Mouse (Mus musculus) cerebellum, adult 18-20 months (tissue): ENCODE data around the gene Defb29.

ENCODE experiments used
- DNase-seq, 2 experiments: peaks; one replicate each; pipeline ENCODE4 v3.0.0; 2021

Defb29 gene

DNA sequence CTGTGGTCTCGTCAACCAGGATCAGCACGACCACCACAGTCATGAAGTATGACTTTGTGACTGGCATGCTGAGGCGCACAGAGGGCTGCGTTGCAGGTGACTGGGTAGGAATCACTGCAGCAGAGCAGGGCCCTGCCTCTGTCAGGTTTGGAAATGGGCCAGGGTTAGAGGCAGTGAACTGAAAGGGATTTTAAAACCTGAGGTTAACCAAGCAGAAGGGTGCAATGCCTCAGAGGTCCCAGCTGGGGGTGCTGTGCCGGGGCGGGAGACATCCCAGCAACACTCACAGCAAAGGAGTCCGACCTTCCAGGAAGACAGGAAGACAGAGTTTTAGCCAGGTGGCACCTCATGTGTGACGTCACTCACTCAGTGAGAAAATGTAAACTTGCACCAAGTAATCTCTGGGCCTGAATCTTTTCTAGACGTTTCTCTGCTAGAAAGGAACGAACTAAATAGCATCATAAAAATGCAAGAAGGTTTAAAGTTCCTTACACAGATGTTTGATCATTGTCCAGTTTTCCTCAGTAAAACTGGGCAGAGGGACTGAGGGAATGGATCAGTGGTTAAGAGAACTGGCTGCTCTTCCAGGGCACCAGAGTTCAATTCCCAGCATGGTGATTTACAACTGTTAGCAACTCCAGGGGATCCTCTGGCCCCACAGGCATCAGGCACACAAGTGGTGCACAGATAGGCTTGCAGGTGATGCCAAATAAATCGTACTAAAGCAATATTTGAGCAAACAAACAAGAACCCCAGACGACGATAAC, at the start of gene Defb29:
Gene Defb29, minus strand, starts transcription at position 155 of the 767 bp plus-strand sequence.
- no peak for DNase-seq

DNA sequence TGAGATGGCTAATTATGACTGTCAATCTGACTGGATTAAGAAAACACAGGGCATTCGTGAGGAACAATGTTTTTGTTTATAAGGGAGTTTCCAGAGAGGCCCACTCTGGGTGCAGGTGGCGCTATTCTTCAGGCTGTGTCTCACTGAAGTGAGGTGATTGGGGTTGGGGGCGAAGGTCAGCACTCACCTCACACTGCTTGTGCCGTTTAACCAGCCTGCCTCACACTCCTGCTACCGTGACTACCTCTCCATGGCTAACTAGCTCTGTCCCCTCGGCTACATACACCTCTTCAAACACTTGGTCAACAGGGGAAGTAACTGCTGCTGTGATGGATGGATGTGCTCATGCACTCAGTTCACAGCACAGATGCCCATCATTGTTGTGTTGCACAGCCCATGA, 49.1 kb upstream of the Defb29 start:
- no peak for DNase-seq

DNA sequence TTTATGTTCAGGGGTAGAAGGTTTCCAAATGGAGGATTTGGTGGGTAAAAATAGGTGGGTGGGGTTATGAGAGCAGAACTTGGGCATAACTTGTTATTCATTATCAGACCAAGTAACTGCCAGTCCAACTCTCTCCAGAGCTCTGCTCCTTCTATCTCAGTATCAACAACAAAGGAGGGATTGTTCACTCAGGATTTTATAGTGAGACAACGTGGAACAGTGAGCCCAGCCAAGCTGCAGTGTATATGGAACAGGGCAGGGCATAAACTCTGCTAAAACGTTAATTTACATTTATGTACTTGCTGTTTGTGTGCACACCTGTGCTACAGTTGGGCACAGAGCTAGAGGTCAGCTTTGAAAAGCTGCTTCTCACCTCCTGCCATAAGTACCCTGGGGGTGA, 48.6 kb upstream of the Defb29 start:
- no peak for DNase-seq

DNA sequence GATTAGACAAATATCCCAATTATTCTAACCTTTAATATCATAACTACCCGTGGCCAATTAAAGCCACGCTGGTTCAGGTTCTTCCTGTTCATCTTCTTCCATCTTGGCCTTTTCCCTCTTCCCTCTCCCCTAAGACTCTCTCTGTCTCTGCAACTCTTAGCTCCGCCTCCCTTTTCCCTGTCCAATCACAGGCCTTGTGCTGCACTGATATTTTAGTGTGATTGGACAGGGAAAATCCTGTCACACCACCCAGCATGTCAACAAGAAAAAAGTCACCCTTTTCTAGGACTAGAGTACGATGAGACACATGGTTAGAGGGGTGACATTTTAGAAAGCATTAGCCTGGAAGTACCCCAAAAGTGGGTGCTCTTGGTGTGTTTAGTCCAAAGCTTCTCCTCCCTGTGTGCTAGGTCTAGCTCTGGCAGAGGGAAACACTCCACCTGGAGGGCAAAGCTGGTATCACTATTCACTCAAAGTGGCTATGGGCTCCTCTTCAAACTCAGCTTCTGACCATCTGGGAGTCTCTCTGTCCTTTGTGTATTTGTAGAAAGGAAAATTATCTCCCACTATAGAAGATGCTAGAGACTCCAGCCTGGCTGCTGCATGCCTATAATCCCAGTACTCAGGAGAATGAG, 47.1 kb upstream of the Defb29 start:
- peak in 1 of 2 experiments; percentile 6 for DNase-seq

DNA sequence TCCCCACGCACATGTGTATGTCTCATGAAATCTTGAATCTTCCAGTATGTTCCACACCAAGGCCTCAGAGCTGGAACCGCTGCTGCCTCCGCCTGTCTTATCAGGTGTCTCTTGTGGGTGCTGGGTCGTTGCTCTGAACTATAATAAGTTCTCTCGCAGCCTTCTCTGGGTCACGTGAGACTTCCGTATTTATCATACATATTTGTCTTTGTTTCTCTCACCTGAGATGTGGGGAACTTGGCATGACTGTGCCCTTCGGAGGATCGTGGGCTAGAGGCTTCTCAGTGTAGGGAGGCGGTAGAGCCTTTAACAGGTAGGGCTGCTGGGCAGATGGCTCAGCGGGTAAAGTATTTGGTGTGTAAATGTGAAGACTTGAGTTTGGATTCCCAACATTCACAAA, 40.7 kb upstream of the Defb29 start:
- DNase-seq: no peak

DNA sequence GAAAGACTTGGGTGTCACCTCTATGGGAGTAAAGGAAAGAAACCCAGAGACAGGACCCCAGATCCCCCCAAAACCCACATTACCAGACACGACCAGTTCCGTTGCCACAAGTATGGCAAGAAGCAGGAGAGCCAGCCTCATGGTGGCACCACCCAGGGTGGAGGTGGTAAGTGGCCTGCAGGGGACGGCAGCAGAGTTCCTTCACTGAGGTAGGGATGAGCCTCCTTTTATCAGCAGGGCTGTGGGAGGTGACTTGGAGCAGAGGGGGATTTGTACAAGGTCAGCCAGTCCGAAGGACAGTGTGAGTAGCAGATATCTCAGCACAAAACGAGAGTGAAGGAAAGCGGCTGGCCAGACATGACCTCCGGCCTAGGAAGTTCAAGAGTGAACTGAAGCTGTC, 40.2 kb upstream of the Defb29 start, which contains the start of gene Defb19:
Gene Defb19, minus strand, starts transcription at position 206 of the 400 bp plus-strand sequence.
- DNase-seq: no peak

DNA sequence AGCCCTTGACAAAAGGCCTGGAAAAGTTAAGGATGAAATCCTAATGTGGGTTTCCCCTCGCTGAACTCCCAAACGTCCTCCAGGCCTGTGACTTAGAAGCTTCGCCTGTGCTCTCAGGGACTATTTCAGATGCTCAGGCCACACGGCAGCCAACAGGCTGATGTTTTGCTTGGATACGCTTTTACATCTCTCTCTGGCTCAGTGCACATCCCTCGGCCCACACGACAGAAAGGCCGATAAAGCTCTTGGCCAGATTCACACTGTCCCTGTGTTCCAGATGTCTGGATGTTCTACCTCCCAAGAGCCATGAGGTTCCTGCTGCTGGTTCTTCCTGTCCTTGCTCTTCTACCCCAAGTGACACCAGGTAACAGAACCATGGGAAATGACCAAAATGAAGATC, 33.6 kb upstream of the Defb29 start:
- no peak for DNase-seq

DNA sequence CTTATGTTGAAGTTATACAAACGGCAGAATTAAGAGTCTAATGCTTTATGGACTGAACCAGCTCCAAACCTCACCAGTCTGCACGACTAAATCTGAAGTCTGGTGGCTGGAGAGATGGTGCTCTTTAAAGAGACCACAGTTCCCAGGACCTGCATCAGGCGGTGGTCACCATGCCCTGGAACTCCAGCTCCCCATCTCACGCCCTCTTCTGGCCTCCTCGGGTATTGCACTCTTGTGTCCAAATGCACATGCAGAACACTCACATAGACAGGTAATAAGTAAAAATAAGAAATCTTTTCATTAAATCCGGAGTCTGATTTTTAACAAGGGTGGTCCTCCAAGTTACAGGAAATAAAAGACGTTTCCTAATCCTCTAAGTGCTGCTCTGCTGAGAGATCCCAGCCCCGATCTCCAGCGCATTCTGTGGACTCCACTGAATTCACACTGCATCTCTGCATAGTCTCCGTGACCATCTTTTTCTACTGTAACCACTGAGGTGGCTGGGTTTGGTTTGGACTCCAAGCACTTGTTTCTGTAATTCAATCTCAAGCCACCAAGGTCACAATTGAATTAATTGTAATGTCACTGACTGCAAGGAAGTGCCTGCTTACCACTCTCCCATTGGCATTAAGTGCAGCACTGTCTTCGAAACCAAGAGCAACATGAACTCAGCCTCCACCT, 32.4 kb upstream of the Defb29 start, which contains the start of gene Defb21:
Gene Defb21, plus strand, starts transcription at position 631 of the 681 bp plus-strand sequence.
- no peak for DNase-seq

DNA sequence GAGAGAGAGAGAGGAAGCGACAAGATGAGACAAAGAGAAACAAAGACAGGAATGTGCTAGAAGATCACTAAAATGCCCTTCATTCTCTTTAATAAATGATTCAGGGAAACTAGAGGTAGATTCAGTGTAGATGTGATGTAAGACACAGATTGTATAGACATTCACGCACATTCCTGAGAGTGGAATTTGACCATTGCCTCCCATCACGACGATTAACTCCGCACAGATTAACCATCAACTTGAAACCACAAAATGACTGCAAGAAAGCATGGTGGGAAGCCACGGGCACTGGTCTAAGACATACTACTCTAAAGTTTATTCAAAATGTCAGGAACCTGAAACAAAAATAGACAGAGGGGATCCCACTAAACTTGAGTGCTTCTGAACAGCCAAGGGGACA, 30.4 kb upstream of the Defb29 start:
- no peak for DNase-seq

DNA sequence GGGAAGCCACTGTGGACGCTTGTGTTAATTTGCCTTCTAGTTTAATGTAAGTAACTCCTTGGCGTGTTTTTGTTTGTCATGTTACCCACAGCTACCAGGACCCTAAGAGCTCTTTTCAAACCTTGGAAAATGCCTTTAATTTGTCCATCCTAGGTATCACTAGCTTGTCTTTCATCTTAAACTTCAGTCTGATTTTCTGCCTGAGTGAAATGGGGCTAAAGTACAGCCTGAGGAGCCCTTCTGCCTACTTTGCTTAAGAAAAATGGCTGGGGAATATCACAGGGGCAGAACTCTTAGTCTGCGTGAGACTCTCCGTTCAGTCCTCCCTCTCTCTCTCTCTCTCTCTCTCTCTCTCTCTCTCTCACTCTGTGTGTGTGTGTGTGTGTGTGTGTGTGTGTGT, 30.0 kb upstream of the Defb29 start:
- no peak for DNase-seq

DNA sequence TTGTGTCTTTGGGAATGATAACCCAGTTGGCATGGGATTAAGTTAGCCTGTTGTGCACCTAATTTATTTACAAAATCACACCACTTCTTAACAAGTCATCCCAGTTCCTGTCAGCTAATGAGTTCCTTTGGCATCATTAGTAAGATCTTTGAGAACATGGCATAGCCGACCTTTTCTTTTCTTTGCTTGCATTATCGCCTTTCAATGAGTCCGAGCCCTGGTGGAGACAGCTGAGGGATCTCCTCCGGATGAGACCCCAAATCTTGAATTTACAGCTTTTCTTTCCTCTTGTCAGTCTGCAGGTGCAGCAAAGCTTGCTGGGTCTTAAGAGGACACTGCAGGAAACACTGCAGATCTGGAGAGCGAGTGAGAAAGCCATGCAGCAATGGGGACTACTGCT, 29.1 kb upstream of the Defb29 start, which contains the start of gene Gm17416:
Gene Gm17416, plus strand, starts transcription at position 301 of the 400 bp plus-strand sequence.
- no peak for DNase-seq

DNA sequence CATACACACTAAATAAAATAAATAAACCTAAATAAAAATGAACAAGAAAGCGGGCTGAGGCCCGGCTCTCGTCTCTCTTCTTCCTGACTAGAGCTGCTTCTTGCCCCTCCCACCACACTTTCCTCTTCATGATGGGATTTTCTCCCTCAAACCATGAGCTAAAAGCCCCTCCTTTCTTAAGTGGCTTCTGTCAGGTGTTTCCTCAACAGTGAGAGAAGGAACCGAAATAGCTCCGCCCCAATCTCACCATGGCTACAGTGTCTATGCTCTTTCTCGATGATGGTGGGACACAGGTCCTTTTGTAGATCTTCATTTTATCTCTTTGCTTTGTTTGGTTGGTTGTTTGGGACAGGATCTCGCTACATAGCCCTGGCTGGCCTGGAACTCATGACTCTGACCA, 16.8 kb upstream of the Defb29 start:
- DNase-seq: no peak

DNA sequence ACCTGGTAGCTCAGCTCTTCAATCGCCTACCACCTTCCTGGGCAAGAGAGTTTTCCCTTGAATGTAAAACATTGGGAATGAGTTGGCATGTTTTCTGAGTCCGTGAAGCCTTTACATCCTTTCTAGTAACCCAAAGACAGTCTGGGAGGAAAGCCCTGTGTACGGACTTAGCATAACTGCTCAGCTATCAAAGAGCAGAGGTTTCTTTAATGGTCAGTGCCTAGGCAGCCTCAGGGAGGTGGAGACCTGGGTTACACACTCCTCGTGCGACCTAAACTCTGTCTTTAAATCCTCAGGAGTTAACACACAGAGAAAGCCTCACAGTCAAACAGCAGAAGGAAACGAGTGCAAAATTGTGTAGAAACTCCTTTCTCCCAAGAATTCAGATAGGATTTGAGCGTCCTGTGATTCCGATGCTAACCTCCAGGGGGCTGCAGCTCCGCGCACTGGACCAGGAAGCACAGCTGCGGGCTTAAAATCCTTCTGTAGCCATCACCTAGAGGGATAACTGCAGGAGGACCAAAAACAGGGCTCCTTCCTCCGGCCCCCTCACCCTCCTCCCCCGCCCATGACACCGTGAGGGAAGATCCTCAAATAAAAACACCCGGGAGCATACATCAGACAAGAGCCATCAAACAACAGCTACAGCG, 14.0 kb upstream of the Defb29 start:
- peak; percentile 39 to 55 for DNase-seq

DNA sequence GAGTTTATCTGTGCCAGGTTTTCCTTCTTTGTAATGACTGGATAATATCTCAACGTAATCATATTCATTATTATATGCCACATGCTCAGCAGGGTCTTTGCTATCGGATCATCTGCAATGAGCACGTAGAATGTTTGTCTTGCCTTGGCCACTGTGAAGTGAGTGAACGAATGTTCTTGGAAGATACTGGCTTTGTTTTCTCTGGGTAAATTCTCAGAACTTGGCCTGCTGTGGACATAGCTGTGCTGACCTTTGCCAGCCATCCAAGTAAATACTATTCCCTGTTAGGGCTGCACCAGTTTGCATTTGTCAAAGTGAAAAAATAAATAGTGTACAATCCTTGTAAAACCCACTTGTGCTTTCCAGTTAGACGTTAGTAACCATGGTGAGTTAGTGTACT, 8.2 kb upstream of the Defb29 start:
- DNase-seq: no peak

DNA sequence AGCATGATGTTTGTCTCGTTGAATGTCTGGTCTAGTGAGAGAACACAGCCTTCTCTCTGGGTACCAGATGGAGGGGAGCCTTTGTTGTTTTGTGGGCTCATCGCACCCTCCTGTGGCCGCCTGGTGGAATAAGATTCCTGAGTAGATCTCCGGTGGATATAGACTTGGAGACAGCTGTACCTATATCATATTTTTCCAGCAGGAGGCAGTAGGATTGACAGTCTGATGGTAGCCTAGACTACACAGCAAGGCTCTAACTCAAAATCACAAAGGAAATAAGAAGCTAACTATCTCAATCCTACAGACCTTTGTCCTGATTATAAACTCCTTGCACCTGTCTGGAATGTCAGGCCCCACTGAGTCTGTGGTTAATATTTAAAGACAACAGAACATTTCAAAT, 4.8 kb upstream of the Defb29 start:
- peak; percentile 9 to 21 for DNase-seq

DNA sequence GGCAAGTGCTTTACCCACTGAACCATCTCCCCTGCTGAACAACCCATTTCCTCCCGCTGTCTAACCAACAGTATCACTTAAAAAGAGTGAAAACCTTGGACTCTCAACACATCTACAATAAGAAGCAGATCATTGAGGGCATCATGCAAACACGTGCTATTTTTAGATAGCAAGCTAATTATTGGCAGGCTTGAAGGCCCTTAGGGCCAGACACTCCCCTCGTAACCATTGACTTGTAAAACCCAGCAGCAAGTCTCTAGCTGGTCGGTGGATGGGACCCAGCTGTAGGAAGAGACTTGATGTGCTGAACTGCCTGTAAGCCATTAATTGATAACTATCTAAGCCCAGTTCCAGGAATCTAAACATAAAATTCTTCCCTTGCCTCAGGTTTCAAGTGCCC, 3.6 kb upstream of the Defb29 start:
- DNase-seq: no peak

DNA sequence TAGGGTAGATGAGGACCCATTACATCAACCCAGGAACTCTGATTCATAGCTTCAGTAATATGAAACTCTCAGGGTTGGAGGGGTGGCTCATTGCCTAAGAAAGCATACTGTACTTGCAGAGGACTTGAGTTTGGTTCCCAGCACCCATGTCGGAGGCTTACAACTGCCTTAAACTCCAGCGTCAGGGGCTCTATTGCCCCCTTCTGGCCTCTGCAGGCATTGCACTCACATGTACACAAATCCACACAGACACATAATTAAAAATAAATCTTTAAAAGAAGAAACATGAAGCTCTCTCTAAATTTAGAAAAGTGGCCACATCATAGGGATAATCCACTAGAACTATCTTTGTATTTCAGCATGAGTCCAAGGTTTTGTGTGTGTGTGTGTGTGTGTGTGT, 3.0 kb upstream of the Defb29 start:
- DNase-seq: no peak

DNA sequence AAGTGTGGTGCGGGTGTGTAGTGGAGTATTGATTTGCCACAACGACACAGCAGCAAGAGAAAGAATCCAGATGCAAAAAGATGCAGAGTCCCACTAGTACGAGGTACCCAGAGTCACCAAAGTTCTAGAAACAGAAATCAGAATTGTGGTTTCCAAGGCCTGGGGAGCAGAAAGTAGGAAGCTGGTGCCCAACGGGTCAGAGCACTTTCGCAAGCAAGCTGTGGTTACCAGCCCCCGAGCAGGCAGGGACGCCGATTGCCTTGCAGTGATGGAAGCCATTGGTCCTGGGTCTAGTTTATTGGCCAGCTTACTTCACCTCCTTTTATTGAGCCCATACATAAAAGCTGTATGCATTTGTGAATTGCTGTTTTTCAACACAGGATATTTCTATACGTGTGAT, 2.1 kb upstream of the Defb29 start:
- no peak for DNase-seq

DNA sequence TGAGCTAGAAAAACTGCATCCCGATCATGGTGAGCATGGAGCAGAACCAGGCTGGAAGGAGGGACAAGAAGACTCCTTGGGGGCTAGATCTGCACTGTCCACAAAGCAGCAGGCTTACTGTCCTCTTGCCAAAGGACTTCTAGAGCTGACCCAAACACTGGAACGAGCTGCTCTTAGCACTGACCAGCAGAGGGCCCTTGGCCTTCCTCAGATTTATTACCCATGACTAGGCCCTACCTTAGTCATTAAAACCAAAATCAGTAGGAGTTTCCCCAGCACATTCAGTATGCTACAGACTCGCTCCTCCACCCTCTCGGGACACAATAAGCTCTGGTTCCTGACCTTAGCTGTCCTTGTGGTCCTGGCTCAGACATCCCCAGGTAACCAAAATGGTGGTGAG, 21.9 kb downstream of the Defb29 start, which contains the start of gene Defb28:
Gene Defb28, plus strand, starts transcription at position 275 of the 400 bp plus-strand sequence.
- no peak for DNase-seq

DNA sequence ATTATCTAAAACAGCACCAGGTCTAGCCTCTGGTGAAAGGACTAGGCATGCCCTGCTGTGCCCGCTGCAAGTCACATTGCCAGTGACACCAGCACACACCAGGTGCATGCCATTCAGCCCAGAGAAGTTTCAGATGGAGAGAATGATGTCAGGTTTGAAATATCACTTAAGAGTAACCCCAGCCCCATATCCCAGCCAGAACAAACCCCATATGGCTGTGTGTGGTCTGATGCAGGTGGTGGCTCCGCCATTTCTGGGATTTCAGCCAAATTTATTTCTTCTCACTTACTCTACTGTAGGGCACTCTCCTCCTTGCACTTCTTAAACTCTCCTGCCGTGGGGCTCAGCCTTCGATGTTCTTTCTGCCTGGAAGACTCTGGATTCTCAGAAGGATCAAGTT, 23.8 kb downstream of the Defb29 start:
- DNase-seq: no peak

DNA sequence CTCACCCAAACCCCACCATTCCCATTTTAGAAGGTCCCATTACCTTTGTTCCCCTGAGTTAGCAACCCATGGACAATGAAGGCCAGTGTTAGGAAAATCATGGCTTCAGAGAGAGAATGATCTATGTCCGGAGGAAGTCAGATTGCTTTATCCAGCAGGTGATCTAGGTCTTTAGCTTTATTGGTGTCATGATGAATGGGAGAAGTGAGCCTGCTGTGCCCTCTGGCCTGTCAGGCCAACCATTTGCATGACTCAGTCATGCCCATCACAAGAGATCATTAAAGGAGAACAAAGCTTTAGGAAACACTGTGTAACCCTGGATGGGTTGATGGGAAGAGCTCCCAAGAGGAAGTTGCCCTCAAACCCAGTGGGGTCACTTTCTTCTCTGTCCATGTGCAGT, 28.3 kb downstream of the Defb29 start, which contains the start of gene Defb26:
Gene Defb26, minus strand, starts transcription at position 101 of the 400 bp plus-strand sequence.
- no peak for DNase-seq

DNA sequence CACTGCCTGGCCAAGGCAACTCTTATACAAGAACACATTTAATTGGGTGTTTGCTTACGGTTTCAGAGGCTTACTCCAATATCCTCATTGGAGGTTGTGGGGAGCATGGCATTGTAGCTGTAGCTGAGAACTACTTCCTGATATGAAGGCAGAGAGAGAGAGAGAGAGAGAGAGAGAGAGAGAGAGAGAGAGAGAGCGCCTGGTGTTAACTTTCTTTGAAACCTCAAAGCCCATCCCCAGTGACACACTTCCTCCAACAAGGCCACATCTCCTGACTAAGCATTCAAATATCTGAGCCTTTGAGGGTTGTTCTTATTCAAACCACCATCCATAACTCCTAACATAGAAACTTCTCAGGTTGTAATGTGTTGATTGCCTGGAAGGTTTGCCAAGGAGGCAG, 35.9 kb downstream of the Defb29 start:
- DNase-seq: no peak

DNA sequence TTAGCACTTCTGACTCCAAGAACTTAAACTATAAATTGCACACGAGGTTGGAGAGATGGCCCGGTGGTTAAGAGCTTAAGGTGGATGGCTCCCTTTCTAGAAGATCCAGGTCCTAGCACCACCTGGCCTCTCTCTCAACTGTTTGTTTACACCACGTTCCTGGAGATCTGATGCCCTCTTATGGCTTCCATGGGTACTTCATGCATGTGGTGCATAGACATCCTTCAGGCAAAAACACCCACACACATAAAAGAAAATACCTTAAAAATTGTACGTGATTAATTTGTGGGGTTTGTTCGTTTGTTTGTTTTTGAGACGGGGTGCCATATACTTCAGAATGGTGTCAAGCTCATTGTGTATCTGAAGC, 39.1 kb downstream of the Defb29 start:
- DNase-seq: no peak
